15 mouse cellular contexts compared by ENCODE assay signal in genomic region chr12:29698541-29698940, GRCm38 (mm10).
DNase-seq lines count a peak whose midpoint lies in the region; ATAC-seq and TF ChIP-seq lines count a peak whose summit lies in the region.
"Had no signal": no experiment of that assay in that cellular context is flagged by ENCODE, and none has a peak within 500 bp of the region (broad histone marks: within the 10 kb centered on the region; RNA-seq: fewer than 3 reads in every experiment).

No protein-coding gene starts in this region.

- DNase-seq in left cerebral cortex, adult 2 months (ENCODE audit: extremely low spot score in 1 of 2, low spot score in 2 of 2), result no peak
- DNase-seq in left cerebral cortex, adult 18-20 months (ENCODE audit: low spot score in 2 of 2), result no peak
- peak; percentile 49 for DNase-seq in midbrain, embryonic 14.5 days
- peak; percentile 21 for DNase-seq in retina, embryonic 14.5 days (ENCODE audit: low spot score)
- no peak for DNase-seq in thymus, postnatal 25 days
- DNase-seq in kidney, postnatal 4 days, result no peak
- DNase-seq in layer of hippocampus, adult 9-10 months (ENCODE audit: low spot score), result no peak
- DNase-seq: gastrocnemius, postnatal 10 days had no signal

- no peak; the same call in 1 of the 2 replicates for ATAC-seq in hindbrain, embryonic 13.5 days (ENCODE audit: low FRiP score)
- peak; percentile 28; the same call in 1 of the 2 replicates for ATAC-seq in midbrain, embryonic 14.5 days (ENCODE audit: low FRiP score, low TSS enrichment)
- ATAC-seq: intestine, embryonic 15.5 days had no signal

- H3K27me3 ChIP-seq in hindbrain, embryonic 13.5 days, result no peaks in the 10 kb centered on the region
- H3K27me3 ChIP-seq in midbrain, embryonic 14.5 days (ENCODE audit: control insufficient read depth, insufficient read depth, low read length), result no peaks in the 10 kb centered on the region
- H3K27me3 ChIP-seq: embryonic facial prominence, embryonic 13.5 days; intestine, embryonic 15.5 days; lung, embryonic 15.5 days; megakaryocyte, embryonic 14.5 days had no signal

- H3K27ac ChIP-seq in left cerebral cortex, adult 2 months, result peak overlapping the region; percentile 89
- H3K27ac ChIP-seq in hindbrain, embryonic 13.5 days, result peak overlapping the region; percentile 92
- H3K27ac ChIP-seq in midbrain, embryonic 14.5 days (replicated peaks; ENCODE audit: low read depth, low read length), result peak overlapping the region; percentile 90
- H3K27ac ChIP-seq: embryonic facial prominence, embryonic 13.5 days; heart, embryonic 10.5 days; intestine, embryonic 15.5 days; lung, embryonic 15.5 days had no signal

- TF ChIP-seq CTCF in left cerebral cortex, adult 2 months (IDR thresholded peaks at IDR 0.05), result no peak

- 20% methylated on average over 3 of the region's 3 CpGs for WGBS in hindbrain, embryonic 13.5 days
- WGBS in midbrain, embryonic 14.5 days, result 11% methylated on average over 3 of the region's 3 CpGs

- H3K9ac ChIP-seq in hindbrain, embryonic 13.5 days, result peak overlapping the region; percentile 53; the same call in 1 of the 2 replicates
- no peak overlapping the region for H3K9ac ChIP-seq in midbrain, embryonic 14.5 days (replicated peaks; ENCODE audit: low read length)
- H3K9ac ChIP-seq: embryonic facial prominence, embryonic 13.5 days; intestine, embryonic 15.5 days; lung, embryonic 15.5 days had no signal

- H3K4me2 ChIP-seq in hindbrain, embryonic 13.5 days, result 0 out of 2 replicates have a peak overlapping the region, but pooled peaks have one; percentile 20
- H3K4me2 ChIP-seq in midbrain, embryonic 14.5 days (ENCODE audit: low read length), result no peak overlapping the region
- H3K4me2 ChIP-seq: embryonic facial prominence, embryonic 13.5 days; intestine, embryonic 15.5 days; liver, embryonic 11.5 days; lung, embryonic 15.5 days had no signal

- H3K4me3 ChIP-seq in left cerebral cortex, adult 2 months, result no peak overlapping the region
- H3K4me3 ChIP-seq in hindbrain, embryonic 13.5 days, result no peak overlapping the region
- H3K4me3 ChIP-seq in midbrain, embryonic 14.5 days (replicated peaks; ENCODE audit: low read depth, low read length), result no peak overlapping the region
- H3K4me3 ChIP-seq: embryonic facial prominence, embryonic 13.5 days; heart, embryonic 10.5 days; intestine, embryonic 15.5 days; lung, embryonic 15.5 days; megakaryocyte, embryonic 14.5 days had no signal

- no peaks in the 10 kb centered on the region for H3K36me3 ChIP-seq in hindbrain, embryonic 13.5 days
- no peaks in the 10 kb centered on the region for H3K36me3 ChIP-seq in midbrain, embryonic 14.5 days (ENCODE audit: control insufficient read depth, insufficient read depth, low read length)
- H3K36me3 ChIP-seq: embryonic facial prominence, embryonic 13.5 days; heart, embryonic 10.5 days; intestine, embryonic 15.5 days; lung, embryonic 15.5 days had no signal

- H3K4me1 ChIP-seq in hindbrain, embryonic 13.5 days (replicated peaks), result peaks cover 89% of the 10 kb centered on the region
- H3K4me1 ChIP-seq in midbrain, embryonic 14.5 days (ENCODE audit: control insufficient read depth, insufficient read depth, low read length), result peaks cover 83% of the 10 kb centered on the region
- H3K4me1 ChIP-seq: megakaryocyte, embryonic 14.5 days had no signal

- no peaks in the 10 kb centered on the region for H3K9me3 ChIP-seq in hindbrain, embryonic 13.5 days
- no peaks in the 10 kb centered on the region for H3K9me3 ChIP-seq in midbrain, embryonic 14.5 days (ENCODE audit: control insufficient read depth, low read length)
- H3K9me3 ChIP-seq: embryonic facial prominence, embryonic 13.5 days; heart, embryonic 10.5 days; intestine, embryonic 15.5 days; lung, embryonic 15.5 days had no signal

- intact Hi-C loops in left cerebral cortex, adult 2 months (cut with DNase I), result loop anchor here (2.0 to 5.0 kb wide), 2 partner anchors 90 to 139 kb away; no protein-coding TSS in a partner anchor

Comparison
In these comparisons a context has a peak if more than half of its experiments do, and no peak if none do; other contexts are left out.
1. DNase-seq: peak in midbrain, embryonic 14.5 days (single experiment) and retina, embryonic 14.5 days (single experiment); none in left cerebral cortex, adult 2 months (0 of 2), left cerebral cortex, adult 18-20 months (0 of 2), thymus, postnatal 25 days (single experiment), kidney, postnatal 4 days (0 of 2) and layer of hippocampus, adult 9-10 months (single experiment).
2. Peak in every context shown above with its lines, with median percentiles within 50 percentile points of each other: H3K27ac ChIP-seq.